Mouse (Mus musculus) liver, adult 2 months (tissue): ENCODE measurements around the gene Uck2.

Source experiments
- CTCF ChIP-seq: fragments of 200-500 bp; IDR thresholded peaks from 2 replicates; pipeline ENCODE4 v1.5.1; 2011; ENCODE audit warnings: low read depth, low read length, control low read depth
- POLR2A ChIP-seq: fragments of 200-500 bp; IDR thresholded peaks from 2 replicates; pipeline ENCODE4 v1.6.1; 2011; ENCODE audit warnings: low read length, control low read depth; ENCODE audit not compliant: insufficient read depth; ENCODE audit errors: extremely low read depth

DNA sequence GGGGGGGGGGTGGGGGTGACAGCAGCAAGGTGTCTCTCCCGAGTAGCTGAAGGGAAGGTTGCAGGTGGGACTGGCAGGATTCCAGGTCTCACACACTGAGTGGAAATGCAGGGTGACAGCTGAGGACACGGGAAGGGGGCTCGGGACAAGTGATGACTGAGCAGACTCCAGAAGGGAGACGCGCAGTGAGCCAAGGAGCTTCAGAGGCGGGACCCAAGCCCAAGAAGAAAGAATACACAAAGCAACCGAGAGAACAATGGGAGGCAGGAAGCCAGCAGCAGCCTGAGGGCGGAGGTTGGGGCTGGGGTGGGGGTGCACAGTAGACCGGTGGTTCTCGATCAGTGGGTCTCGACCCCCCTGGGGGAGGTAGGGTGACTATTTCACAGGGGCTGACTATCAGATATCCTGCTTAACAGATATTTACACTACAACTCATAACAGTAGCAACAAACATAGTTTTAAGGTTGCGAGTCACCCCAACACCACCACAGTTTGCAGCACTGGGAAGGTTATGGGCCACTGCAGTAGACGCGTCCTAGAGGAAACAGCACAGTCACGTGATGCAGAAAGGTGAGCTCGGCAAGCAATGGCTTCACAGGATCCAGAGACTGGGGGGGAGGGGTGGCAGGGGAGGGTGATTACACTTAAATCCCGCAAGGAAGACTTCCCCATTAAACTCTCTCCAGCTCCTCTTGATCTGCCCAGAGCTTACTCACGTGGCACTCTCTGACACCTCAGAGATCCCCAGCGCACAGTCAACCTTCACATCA is 14.6 kb downstream of the Uck2 start:
- TF ChIP-seq CTCF (no peak), POLR2A (no peak)
